Mouse (Mus musculus): ENCODE results near the gene Gpr108. TPM values are rescaled to one million over a fixed set of nuclear protein-coding genes. Genes with fewer than 3 reads are reported as not detected.

Gene Gpr108
- 25.6 and 46.5 TPM in 2 replicates for polyA plus RNA-seq (2012; rRNA removed)

GRCm38 (mm10) chr17:57248201-57248699, at the start of gene Gpr108:
Gpr108 (minus strand) TSS chr17:57248446.
- peak within 1 kb of the TSS; percentile 93 for H3K4me3 ChIP-seq (ENCODE audit: low read depth, low read length)
- TF ChIP-seq POLR2A (IDR thresholded peaks at IDR 0.05; ENCODE audit: low read depth, low read length) (no peak), CTCF (IDR thresholded peaks at IDR 0.05; ENCODE audit: extremely low read depth, insufficient read length, insufficient replicate concordance, low read depth, low read length) (peak; percentile 84; the same call in 1 of the 2 replicates)
- H3K4me1 ChIP-seq (ENCODE audit: control insufficient read depth, insufficient read depth, insufficient read length, low read length): peaks cover 16% of the 10 kb centered on the region
- 1% methylated on average over 12 of the region's 12 CpGs for WGBS
- peak within 1 kb of the TSS; percentile 92 for H3K27ac ChIP-seq (ENCODE audit: insufficient read depth, low read depth, low read length)
- peaks cover 4% of the 10 kb centered on the region for H3K36me3 ChIP-seq (ENCODE audit: control insufficient read depth, insufficient read depth, low read length)
- H3K27me3 ChIP-seq (ENCODE audit: control insufficient read depth, insufficient read depth, low read length): no peaks in the 10 kb centered on the region

- H3K36me3 ChIP-seq (ENCODE audit: control insufficient read depth, insufficient read depth, low read length): no peaks in the 10 kb centered on the region
- H3K4me3 ChIP-seq (ENCODE audit: low read depth, low read length): no peak overlapping the region
- TF ChIP-seq POLR2A (IDR thresholded peaks at IDR 0.05; ENCODE audit: low read depth, low read length): no peak
- TF ChIP-seq CTCF (IDR thresholded peaks at IDR 0.05; ENCODE audit: extremely low read depth, insufficient read length, insufficient replicate concordance, low read depth, low read length): no peak
- H3K4me1 ChIP-seq (ENCODE audit: control insufficient read depth, insufficient read depth, insufficient read length, low read length): no peaks in the 10 kb centered on the region
- no peaks in the 10 kb centered on the region for H3K27me3 ChIP-seq (ENCODE audit: control insufficient read depth, insufficient read depth, low read length)
- no peak overlapping the region for H3K27ac ChIP-seq (ENCODE audit: insufficient read depth, low read depth, low read length)
- WGBS: 82% methylated on average over 12 of the region's 12 CpGs
Observed at GRCm38 (mm10) chr17:57297040-57297439, 48.8 kb upstream of the Gpr108 start.

GRCm38 (mm10) chr17:57295935-57296334, 47.7 kb upstream of the Gpr108 start:
- H3K4me1 ChIP-seq (ENCODE audit: control insufficient read depth, insufficient read depth, insufficient read length, low read length): no peaks in the 10 kb centered on the region
- WGBS: 92% methylated on average over 9 of the region's 9 CpGs
- H3K27me3 ChIP-seq (ENCODE audit: control insufficient read depth, insufficient read depth, low read length): no peaks in the 10 kb centered on the region
- H3K27ac ChIP-seq (ENCODE audit: insufficient read depth, low read depth, low read length): no peak overlapping the region
- H3K4me3 ChIP-seq (ENCODE audit: low read depth, low read length): no peak overlapping the region
- H3K36me3 ChIP-seq (ENCODE audit: control insufficient read depth, insufficient read depth, low read length): no peaks in the 10 kb centered on the region
- TF ChIP-seq CTCF (IDR thresholded peaks at IDR 0.05; ENCODE audit: extremely low read depth, insufficient read length, insufficient replicate concordance, low read depth, low read length) (no peak), POLR2A (IDR thresholded peaks at IDR 0.05; ENCODE audit: low read depth, low read length) (no peak)

GRCm38 (mm10) chr17:57292968-57293367, 44.7 kb upstream of the Gpr108 start:
- Histone ChIP-seq H3K27me3 (ENCODE audit: control insufficient read depth, insufficient read depth, low read length) (no peaks in the 10 kb centered on the region), H3K4me1 (ENCODE audit: control insufficient read depth, insufficient read depth, insufficient read length, low read length) (no peaks in the 10 kb centered on the region), H3K36me3 (ENCODE audit: control insufficient read depth, insufficient read depth, low read length) (no peaks in the 10 kb centered on the region), H3K4me3 (ENCODE audit: low read depth, low read length) (no peak overlapping the region), H3K27ac (ENCODE audit: insufficient read depth, low read depth, low read length) (no peak overlapping the region)
- 92% methylated on average over 9 of the region's 9 CpGs for WGBS
- TF ChIP-seq POLR2A (IDR thresholded peaks at IDR 0.05; ENCODE audit: low read depth, low read length) (no peak), CTCF (IDR thresholded peaks at IDR 0.05; ENCODE audit: extremely low read depth, insufficient read length, insufficient replicate concordance, low read depth, low read length) (no peak)

- Histone ChIP-seq H3K27ac (ENCODE audit: insufficient read depth, low read depth, low read length) (no peak overlapping the region), H3K4me3 (ENCODE audit: low read depth, low read length) (no peak overlapping the region), H3K27me3 (ENCODE audit: control insufficient read depth, insufficient read depth, low read length) (no peaks in the 10 kb centered on the region), H3K4me1 (ENCODE audit: control insufficient read depth, insufficient read depth, insufficient read length, low read length) (no peaks in the 10 kb centered on the region), H3K36me3 (ENCODE audit: control insufficient read depth, insufficient read depth, low read length) (no peaks in the 10 kb centered on the region)
- no peak for TF ChIP-seq POLR2A (IDR thresholded peaks at IDR 0.05; ENCODE audit: low read depth, low read length)
- 93% methylated on average over 2 of the region's 2 CpGs for WGBS
Observed at GRCm38 (mm10) chr17:57292302-57292701, 44.1 kb upstream of the Gpr108 start.

- H3K27me3 ChIP-seq (ENCODE audit: control insufficient read depth, insufficient read depth, low read length): no peaks in the 10 kb centered on the region
- 74% methylated on average over 7 of the region's 7 CpGs for WGBS
- H3K27ac ChIP-seq (ENCODE audit: insufficient read depth, low read depth, low read length): peak overlapping the region; percentile 40
- no peaks in the 10 kb centered on the region for H3K4me1 ChIP-seq (ENCODE audit: control insufficient read depth, insufficient read depth, insufficient read length, low read length)
- no peaks in the 10 kb centered on the region for H3K36me3 ChIP-seq (ENCODE audit: control insufficient read depth, insufficient read depth, low read length)
- H3K4me3 ChIP-seq (ENCODE audit: low read depth, low read length): no peak overlapping the region
- no peak for TF ChIP-seq CTCF (IDR thresholded peaks at IDR 0.05; ENCODE audit: extremely low read depth, insufficient read length, insufficient replicate concordance, low read depth, low read length)
- TF ChIP-seq POLR2A (IDR thresholded peaks at IDR 0.05; ENCODE audit: low read depth, low read length): no peak
Observed at GRCm38 (mm10) chr17:57290671-57291055, 42.4 kb upstream of the Gpr108 start.

GRCm38 (mm10) chr17:57290001-57290670, 41.9 kb upstream of the Gpr108 start:
- Histone ChIP-seq H3K4me1 (ENCODE audit: control insufficient read depth, insufficient read depth, insufficient read length, low read length) (no peaks in the 10 kb centered on the region), H3K27ac (ENCODE audit: insufficient read depth, low read depth, low read length) (peak overlapping the region; percentile 40), H3K36me3 (ENCODE audit: control insufficient read depth, insufficient read depth, low read length) (no peaks in the 10 kb centered on the region), H3K27me3 (ENCODE audit: control insufficient read depth, insufficient read depth, low read length) (no peaks in the 10 kb centered on the region), H3K4me3 (ENCODE audit: low read depth, low read length) (no peak overlapping the region)
- 77% methylated on average over 9 of the region's 9 CpGs for WGBS
- TF ChIP-seq POLR2A (IDR thresholded peaks at IDR 0.05; ENCODE audit: low read depth, low read length) (no peak), CTCF (IDR thresholded peaks at IDR 0.05; ENCODE audit: extremely low read depth, insufficient read length, insufficient replicate concordance, low read depth, low read length) (no peak)
